Mouse (Mus musculus) large intestine, adult 2 months (tissue): Measurements from ENCODE around the gene Coq3. TPM values are rescaled to one million over a fixed set of nuclear protein-coding genes. Genes with fewer than 3 reads are reported as not detected.

ENCODE experiments used
- polyA plus RNA-seq: library from polyadenylated mRNA; depleted of rRNA; stranded (reverse); fragments of >200 nt; gene quantifications from 2 replicates; pipeline ENCODE4 v1.2.3, GENCODE M21; 2012; rRNA removed

Coq3 gene
- polyA plus RNA-seq, 1 experiment = 3.2 TPM

Other genes with a start within 250 kb of the Coq3 start
- not detected in 2 replicates for gene Prdm13, start 193.7 kb upstream of the Coq3 start, polyA plus RNA-seq
- 3.9 and 5.1 TPM in 2 replicates for gene Ccnc, start 152.0 kb upstream of the Coq3 start, polyA plus RNA-seq
- 2.3 and 5.2 TPM in 2 replicates for gene Usp45, start 112.5 kb upstream of the Coq3 start, polyA plus RNA-seq
- gene Tstd3, start 112.5 kb upstream of the Coq3 start, polyA plus RNA-seq = 4.7 and 8.8 TPM in 2 replicates
- gene Pnisr, start 32.1 kb upstream of the Coq3 start, polyA plus RNA-seq = 12.1 and 43.1 TPM in 2 replicates
- 0.94 and 1.7 TPM in 2 replicates for gene Faxc, start 51.7 kb downstream of the Coq3 start, polyA plus RNA-seq